Mouse (Mus musculus) hindbrain, embryonic 16.5 days (tissue): ENCODE measurements around the gene BC052040. TPM values are rescaled to one million over a fixed set of nuclear protein-coding genes. Genes with fewer than 3 reads are reported as not detected.

Experiments used
- ATAC-seq: fragments of 200-750 bp; cut with Nextera tagmentation; 2 replicates; pipeline ENCODE4 v1.8.0; 2017; ENCODE audit warnings: moderate TSS enrichment, moderate library complexity
- H3K27ac ChIP-seq: fragments of 300-500 bp; sonication (generic); 2 replicates; pipeline ENCODE4 v1.5.1; 2014; ENCODE audit warnings: low read depth, mild to moderate bottlenecking, control low read depth, low read length, moderate library complexity
- H3K27me3 ChIP-seq: fragments of 300-500 bp; sonication (generic); replicated peaks from 2 replicates; pipeline ENCODE4 v1.6.1; 2014; ENCODE audit warnings: low read length; ENCODE audit not compliant: control insufficient read depth, insufficient read depth
- H3K36me3 ChIP-seq: fragments of 300-500 bp; sonication (generic); 2 replicates; pipeline ENCODE4 v1.6.1; 2014; ENCODE audit warnings: mild to moderate bottlenecking, low read length, moderate library complexity, mixed read lengths; ENCODE audit not compliant: control insufficient read depth, insufficient read depth
- H3K4me1 ChIP-seq: fragments of 300-500 bp; sonication (generic); 2 replicates; pipeline ENCODE4 v1.6.1; 2014; ENCODE audit warnings: low read depth, low read length; ENCODE audit not compliant: control insufficient read depth, insufficient read depth
- H3K4me2 ChIP-seq: fragments of 300-500 bp; sonication (generic); 2 replicates; pipeline ENCODE4 v1.6.1; 2014; ENCODE audit warnings: mild to moderate bottlenecking, low read length, control low read depth, moderate library complexity
- H3K4me3 ChIP-seq: fragments of 300-500 bp; sonication (generic); 2 replicates; pipeline ENCODE4 v1.5.1; 2014; ENCODE audit warnings: mild to moderate bottlenecking, low read length, control low read depth, moderate library complexity
- H3K9ac ChIP-seq: fragments of 300-500 bp; sonication (generic); 2 replicates; pipeline ENCODE4 v1.6.1; 2014; ENCODE audit warnings: low read depth, mild to moderate bottlenecking, control low read depth, low read length, moderate library complexity
- H3K9me3 ChIP-seq: fragments of 300-500 bp; sonication (generic); 2 replicates; pipeline ENCODE4 v1.6.1; 2014; ENCODE audit warnings: mild to moderate bottlenecking, low read length, moderate library complexity; ENCODE audit not compliant: control insufficient read depth
- WGBS: fragments of 180-500 bp; shearing (Covaris S2); extraction: QIAGEN DNeasy Blood & Tissue Kit; methylation state at CpG from one replicate; pipeline ENCODE4 v1.1.7; 2014; 5-methylcytosine and 5-hydroxymethylcytosine counted together
- polyA plus RNA-seq: library from polyadenylated mRNA; unstranded; fragments of >200 nt; fragmentation: Nextera tagmentation; extraction: Ambion mirVana; gene quantifications from 2 replicates; pipeline ENCODE4 v1.2.1, GENCODE M21; 2015

BC052040 gene
- polyA plus RNA-seq, 1 experiment from 2014 or later: 20.5 TPM

GRCm38 (mm10) chr2:115731171-115731570 is 149.7 kb downstream of the BC052040 start:
- Histone ChIP-seq H3K27me3 (no peaks in the 10 kb centered on the region), H3K36me3 (no peaks in the 10 kb centered on the region), H3K4me1 (no peaks in the 10 kb centered on the region), H3K4me3 (no peak overlapping the region), H3K4me2 (no peak overlapping the region), H3K27ac (no peak overlapping the region), H3K9me3 (no peaks in the 10 kb centered on the region), H3K9ac (no peak overlapping the region)
- no peak for ATAC-seq
- WGBS: 79% methylated on average over 3 of the region's 3 CpGs

- no peak overlapping the region for H3K4me2 ChIP-seq
- H3K9ac ChIP-seq: no peak overlapping the region
- no peak overlapping the region for H3K27ac ChIP-seq
- H3K9me3 ChIP-seq: no peaks in the 10 kb centered on the region
- no peaks in the 10 kb centered on the region for H3K27me3 ChIP-seq
- H3K4me3 ChIP-seq: no peak overlapping the region
- WGBS: 76% methylated on average over 4 of the region's 4 CpGs
- H3K36me3 ChIP-seq: no peaks in the 10 kb centered on the region
- no peaks in the 10 kb centered on the region for H3K4me1 ChIP-seq
- ATAC-seq: no peak
These were observed 151.1 kb downstream of the BC052040 start for GRCm38 (mm10) chr2:115732572-115732971.

GRCm38 (mm10) chr2:115733017-115733692 is 151.6 kb downstream of the BC052040 start:
- no peaks in the 10 kb centered on the region for H3K27me3 ChIP-seq
- H3K27ac ChIP-seq: no peak overlapping the region
- H3K9me3 ChIP-seq: no peaks in the 10 kb centered on the region
- H3K4me3 ChIP-seq: no peak overlapping the region
- no peak overlapping the region for H3K9ac ChIP-seq
- H3K36me3 ChIP-seq: no peaks in the 10 kb centered on the region
- no peak overlapping the region for H3K4me2 ChIP-seq
- no peaks in the 10 kb centered on the region for H3K4me1 ChIP-seq
- 79% methylated on average over 8 of the region's 8 CpGs for WGBS
- no peak for ATAC-seq

- WGBS: 84% methylated on average over 6 of the region's 6 CpGs
- Histone ChIP-seq H3K9me3 (no peaks in the 10 kb centered on the region), H3K27me3 (no peaks in the 10 kb centered on the region), H3K4me3 (no peak overlapping the region), H3K9ac (no peak overlapping the region), H3K4me1 (no peaks in the 10 kb centered on the region), H3K36me3 (no peaks in the 10 kb centered on the region), H3K27ac (no peak overlapping the region), H3K4me2 (no peak overlapping the region)
- no peak for ATAC-seq
These were observed 153.3 kb downstream of the BC052040 start for GRCm38 (mm10) chr2:115734850-115735249.

- ATAC-seq: no peak
- Histone ChIP-seq H3K27ac (no peak overlapping the region), H3K9me3 (no peaks in the 10 kb centered on the region), H3K4me3 (no peak overlapping the region), H3K27me3 (no peaks in the 10 kb centered on the region), H3K4me1 (no peaks in the 10 kb centered on the region), H3K36me3 (no peaks in the 10 kb centered on the region), H3K4me2 (no peak overlapping the region), H3K9ac (no peak overlapping the region)
- WGBS: 86% methylated on average over 3 of the region's 3 CpGs
These were observed 154.9 kb downstream of the BC052040 start for GRCm38 (mm10) chr2:115736416-115736815.

GRCm38 (mm10) chr2:115737966-115738365 is 156.4 kb downstream of the BC052040 start:
- no peaks in the 10 kb centered on the region for H3K4me1 ChIP-seq
- no peaks in the 10 kb centered on the region for H3K27me3 ChIP-seq
- ATAC-seq: no peak
- no peak overlapping the region for H3K27ac ChIP-seq
- H3K9ac ChIP-seq: no peak overlapping the region
- no peak overlapping the region for H3K4me2 ChIP-seq
- WGBS: 85% methylated on average over 2 of the region's 2 CpGs
- H3K9me3 ChIP-seq: no peaks in the 10 kb centered on the region
- H3K4me3 ChIP-seq: no peak overlapping the region
- no peaks in the 10 kb centered on the region for H3K36me3 ChIP-seq

- ATAC-seq: no peak
- Histone ChIP-seq H3K4me1 (no peaks in the 10 kb centered on the region), H3K27ac (no peak overlapping the region), H3K9me3 (no peaks in the 10 kb centered on the region), H3K36me3 (no peaks in the 10 kb centered on the region), H3K9ac (no peak overlapping the region), H3K27me3 (no peaks in the 10 kb centered on the region), H3K4me2 (no peak overlapping the region), H3K4me3 (no peak overlapping the region)
- 68% methylated on average over 7 of the region's 7 CpGs for WGBS
These were observed 160.5 kb downstream of the BC052040 start for GRCm38 (mm10) chr2:115742061-115742460.

- H3K4me3 ChIP-seq: no peak overlapping the region
- no peaks in the 10 kb centered on the region for H3K36me3 ChIP-seq
- H3K9me3 ChIP-seq: no peaks in the 10 kb centered on the region
- H3K27ac ChIP-seq: no peak overlapping the region
- H3K4me2 ChIP-seq: no peak overlapping the region
- H3K27me3 ChIP-seq: no peaks in the 10 kb centered on the region
- 67% methylated on average over 3 of the region's 3 CpGs for WGBS
- ATAC-seq: no peak
- H3K4me1 ChIP-seq: no peaks in the 10 kb centered on the region
- no peak overlapping the region for H3K9ac ChIP-seq
These were observed 166.1 kb downstream of the BC052040 start for GRCm38 (mm10) chr2:115747639-115748038.

GRCm38 (mm10) chr2:115751177-115751576 is 169.7 kb downstream of the BC052040 start:
- H3K4me2 ChIP-seq: no peak overlapping the region
- no peaks in the 10 kb centered on the region for H3K4me1 ChIP-seq
- no peak overlapping the region for H3K27ac ChIP-seq
- no peak overlapping the region for H3K4me3 ChIP-seq
- H3K27me3 ChIP-seq: no peaks in the 10 kb centered on the region
- no peak for ATAC-seq
- no peaks in the 10 kb centered on the region for H3K9me3 ChIP-seq
- WGBS: 71% methylated on average over 7 of the region's 7 CpGs
- no peak overlapping the region for H3K9ac ChIP-seq
- H3K36me3 ChIP-seq: no peaks in the 10 kb centered on the region
